Mouse (Mus musculus) G1E-ER4 (cell line): ENCODE measurements around the gene Wfdc21. TPM values are rescaled to one million over a fixed set of nuclear protein-coding genes. Genes with fewer than 3 reads are reported as not detected.

Experiments used
- GATA1 ChIP-seq: IDR thresholded peaks from one replicate; pipeline ENCODE4 v1.8.0; 2012; ENCODE audit warnings: low read length, inconsistent platforms
- polyA plus RNA-seq: library from polyadenylated mRNA; stranded (reverse); fragments of >175 nt; gene quantifications from 2 replicates; pipeline ENCODE4 v1.2.3, GENCODE M21; 2012

Gene Wfdc21
- polyA plus RNA-seq, 1 experiment: not detected

DNA sequence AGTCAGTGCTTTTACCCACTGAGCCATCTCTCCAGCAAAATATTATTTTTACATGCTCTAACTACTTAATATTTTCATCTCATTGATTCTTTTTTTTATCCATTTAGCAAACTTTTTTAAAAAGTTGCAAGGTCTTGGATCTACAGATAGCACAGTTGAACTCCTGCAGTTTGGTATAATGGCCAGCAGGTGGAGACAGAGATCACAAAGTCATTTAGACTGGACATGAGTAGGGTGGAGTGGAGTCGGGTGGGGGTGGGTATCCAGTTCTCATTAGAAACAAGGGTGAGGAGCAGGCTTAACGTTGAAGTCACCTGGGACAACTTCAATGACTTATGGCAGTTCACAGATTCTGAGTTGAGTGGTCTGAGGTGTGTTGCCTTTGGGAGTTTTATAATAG is 38.6 kb downstream of the Wfdc21 start:
- no peak for TF ChIP-seq GATA1

GRCm38 (mm10) chr11:83786835-83787234 is 40.1 kb downstream of the Wfdc21 start:
- no peak for TF ChIP-seq GATA1

DNA sequence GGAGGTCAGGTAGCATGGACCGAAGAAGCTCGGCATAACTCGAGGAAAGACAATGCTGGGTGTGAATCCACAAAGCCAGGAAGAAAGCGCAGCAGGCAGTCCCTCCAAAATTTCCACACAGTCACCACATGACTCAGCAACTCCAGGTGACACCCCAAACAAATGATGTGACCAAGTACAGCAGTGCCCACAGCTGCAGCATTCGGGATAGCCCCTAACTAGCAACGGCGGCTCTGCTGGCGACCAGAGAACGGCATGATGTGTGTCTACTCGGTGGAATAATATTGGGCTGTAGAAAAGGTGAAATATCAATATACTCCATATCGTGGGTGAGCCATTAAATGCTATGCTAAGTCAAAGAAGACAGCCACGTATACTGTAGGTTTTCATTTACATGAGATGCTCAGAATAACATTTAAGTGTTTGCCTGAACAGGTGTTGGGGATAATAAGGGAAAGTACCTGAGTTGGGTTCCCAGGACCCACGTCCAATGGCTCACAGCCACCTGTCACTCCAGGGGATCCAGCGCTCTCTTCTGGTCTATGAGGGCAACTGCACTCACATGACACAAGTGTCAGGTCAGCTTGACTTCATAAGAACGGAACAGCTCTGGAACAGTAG is 40.8 kb downstream of the Wfdc21 start:
- no peak for TF ChIP-seq GATA1

GRCm38 (mm10) chr11:83788331-83788730 is 41.6 kb downstream of the Wfdc21 start:
- TF ChIP-seq GATA1: no peak

DNA sequence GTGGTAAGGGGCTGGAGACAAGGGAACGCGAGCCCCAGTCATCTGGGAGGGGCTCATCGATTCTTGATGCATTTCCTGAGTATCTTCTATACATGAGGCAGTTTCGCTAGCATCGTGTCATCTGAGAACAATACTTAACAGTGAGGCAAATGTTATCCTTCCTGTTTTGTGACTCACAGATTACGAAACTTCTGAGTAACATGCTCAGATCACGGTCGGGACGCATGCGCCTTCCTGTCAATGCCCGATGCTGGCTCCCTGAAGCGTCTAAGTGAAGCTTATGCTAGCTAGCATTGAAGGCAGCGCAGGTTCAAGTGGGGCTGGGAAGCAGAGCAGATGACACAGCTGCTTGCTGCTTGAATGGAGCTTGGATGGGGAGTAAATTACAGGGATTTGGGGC is 42.5 kb downstream of the Wfdc21 start:
- TF ChIP-seq GATA1: no peak

DNA sequence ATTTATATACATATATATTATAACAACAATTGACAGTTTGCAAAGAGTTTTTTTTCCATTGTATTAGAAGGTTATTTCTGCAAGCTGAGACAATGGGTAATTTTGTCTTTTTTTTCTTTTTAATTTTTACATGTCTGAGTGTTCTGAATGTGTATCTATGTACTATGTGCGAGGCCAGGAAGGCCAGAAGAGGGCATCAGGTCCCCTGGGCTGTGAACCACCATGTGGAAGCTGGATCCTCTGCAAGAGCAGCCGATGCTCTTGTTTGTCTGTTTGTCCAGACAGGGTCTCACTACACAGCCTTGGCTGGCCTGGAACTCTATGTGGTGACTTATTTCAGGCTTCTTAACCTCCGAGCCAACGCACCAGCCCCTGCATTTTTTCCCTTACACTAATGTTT is 44.4 kb downstream of the Wfdc21 start:
- TF ChIP-seq GATA1: no peak

DNA sequence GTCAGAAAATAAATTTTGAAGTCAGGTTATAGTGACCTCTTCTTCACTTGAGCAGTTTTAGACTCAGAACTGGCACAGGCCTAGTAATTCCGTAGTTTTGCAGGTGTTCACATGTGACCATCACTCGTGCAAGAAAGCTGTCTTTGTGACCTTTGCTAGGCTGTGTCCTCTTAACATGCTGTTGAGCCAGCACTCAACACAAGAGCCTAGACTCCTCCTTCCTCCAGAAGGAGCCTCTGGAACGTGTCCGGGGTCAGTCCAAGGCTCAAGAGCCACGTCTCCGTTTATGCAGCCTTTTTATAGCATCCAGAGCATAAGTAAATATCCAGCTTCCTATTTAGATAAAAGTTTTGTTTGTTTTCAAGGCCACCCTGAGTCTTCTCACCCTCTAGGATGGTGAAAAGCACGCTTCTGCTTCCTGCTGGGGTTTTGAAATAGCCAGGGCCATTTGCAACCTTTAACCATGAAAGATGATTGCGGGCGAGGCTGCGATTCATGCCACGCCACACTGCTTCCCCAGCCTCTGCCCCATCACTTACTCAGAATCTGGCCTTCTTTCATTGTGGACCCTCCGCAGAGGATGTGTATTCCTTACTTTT is 45.7 kb downstream of the Wfdc21 start:
- TF ChIP-seq GATA1: no peak

GRCm38 (mm10) chr11:83793264-83793663 is 46.5 kb downstream of the Wfdc21 start:
- TF ChIP-seq GATA1: no peak

DNA sequence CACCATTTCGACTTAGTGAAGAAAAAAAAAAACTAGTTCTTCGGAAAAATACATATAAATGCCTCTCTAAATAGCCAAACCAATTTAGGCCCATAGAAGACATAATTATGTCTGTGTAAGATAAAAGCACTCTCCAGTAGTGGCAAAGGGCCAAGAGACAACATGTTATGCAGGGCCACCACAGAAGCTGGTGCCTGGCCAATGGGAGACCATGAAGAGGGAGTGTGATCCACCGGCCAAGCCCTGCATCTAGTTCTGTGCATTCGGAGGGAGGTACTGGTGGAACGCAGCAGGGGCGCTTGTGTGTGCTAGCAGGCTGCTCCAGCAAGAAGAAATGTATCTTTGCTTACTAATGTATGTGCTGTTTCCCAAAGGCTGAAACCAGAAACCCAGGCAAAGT is 49.4 kb downstream of the Wfdc21 start:
- no peak for TF ChIP-seq GATA1

GRCm38 (mm10) chr11:83796980-83797608 is 50.4 kb downstream of the Wfdc21 start:
- no peak for TF ChIP-seq GATA1

DNA sequence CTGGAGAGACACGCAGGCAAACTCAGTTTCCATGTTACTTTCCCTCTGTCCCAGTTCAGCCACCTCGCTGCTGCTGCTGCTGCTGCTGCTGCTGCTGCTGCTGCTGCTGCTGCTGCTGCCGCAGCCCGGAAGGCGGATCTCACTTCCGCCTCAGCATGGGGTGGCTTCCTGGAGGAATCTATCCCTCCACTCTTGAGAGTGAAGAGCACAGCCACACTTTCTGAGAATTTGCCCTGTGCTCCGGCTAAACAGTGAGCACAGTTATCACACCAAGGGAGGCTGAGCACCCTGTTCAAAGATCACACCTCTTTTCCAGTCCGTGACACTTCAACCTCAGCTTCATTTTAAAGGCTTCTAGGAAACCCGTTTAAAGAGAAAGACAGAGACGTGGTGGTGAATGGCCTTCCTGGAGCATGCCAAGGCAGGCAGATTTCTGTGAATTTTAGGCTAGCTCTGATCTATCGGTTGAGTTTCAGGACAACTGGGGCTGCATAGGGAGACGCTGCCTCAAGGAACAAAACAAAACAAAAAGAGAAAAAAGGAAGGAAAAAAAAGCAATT is 53.2 kb downstream of the Wfdc21 start:
- TF ChIP-seq GATA1: no peak

- TF ChIP-seq GATA1: no peak
Observed at GRCm38 (mm10) chr11:83802166-83802565, 55.4 kb downstream of the Wfdc21 start.

Other genes starting within 250 kb of the Wfdc21 start
- gene Heatr9, start 224.8 kb upstream of the Wfdc21 start, polyA plus RNA-seq: not detected in 2 replicates
- gene Ccl5, start 216.4 kb upstream of the Wfdc21 start, polyA plus RNA-seq: not detected in 2 replicates
- not detected in 2 replicates for gene Ccl9, start 168.3 kb upstream of the Wfdc21 start, polyA plus RNA-seq
- not detected in 2 replicates for gene Ccl6, start 153.9 kb upstream of the Wfdc21 start, polyA plus RNA-seq
- not detected in 2 replicates for gene Rpl9-ps1, start 101.3 kb upstream of the Wfdc21 start, polyA plus RNA-seq
- not detected in 2 replicates for gene Ccl3, start 97.6 kb upstream of the Wfdc21 start, polyA plus RNA-seq
- not detected in 2 replicates for gene Ccl4, start 84.4 kb upstream of the Wfdc21 start, polyA plus RNA-seq
- gene Wfdc17, start 42.9 kb upstream of the Wfdc21 start, polyA plus RNA-seq: not detected in 2 replicates
- not detected in 2 replicates for gene Wfdc18, start 37.9 kb upstream of the Wfdc21 start, polyA plus RNA-seq
- gene Heatr6, start 6.8 kb downstream of the Wfdc21 start, polyA plus RNA-seq: 6.4 and 11.9 TPM in 2 replicates
- gene Hnf1b, start 103.1 kb downstream of the Wfdc21 start, polyA plus RNA-seq: not detected in 2 replicates
- gene Ddx52, start 195.1 kb downstream of the Wfdc21 start, polyA plus RNA-seq: 1.3 and 2.0 TPM in 2 replicates
- 4.1 and 11.4 TPM in 2 replicates for gene Synrg, start 217.5 kb downstream of the Wfdc21 start, polyA plus RNA-seq